ENCODE assay signal across 31 mouse cellular contexts in the genomic region with DNA sequence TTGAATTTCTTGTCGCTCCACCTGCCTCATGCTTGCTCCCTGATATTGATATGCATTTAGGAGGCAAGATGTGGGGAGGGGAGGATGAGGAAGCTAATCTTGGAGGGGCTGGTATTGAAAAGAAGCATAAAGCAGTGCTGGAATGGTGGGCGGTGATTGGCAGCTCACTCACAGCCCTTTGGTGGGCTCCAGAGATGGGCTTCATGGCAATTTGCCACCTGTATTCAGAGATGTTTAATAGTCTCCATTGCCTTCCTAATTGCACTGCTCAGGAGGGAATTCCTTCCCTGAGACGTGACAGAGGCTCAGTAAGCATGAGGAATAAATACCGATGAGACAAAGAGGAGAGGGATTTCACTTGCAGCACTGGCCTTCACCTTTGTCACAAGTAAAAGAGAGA.
DNase-seq lines count a peak whose midpoint lies in the region; ATAC-seq and TF ChIP-seq lines count a peak whose summit lies in the region.
"Had no signal": no experiment of that assay in that cellular context is flagged by ENCODE, and none has a peak within 500 bp of the region (broad histone marks: within the 10 kb centered on the region; RNA-seq: fewer than 3 reads in every experiment).

No protein-coding gene starts in this region.

- H3K4me1 ChIP-seq in midbrain, embryonic 12.5 days = peaks cover 5% of the 10 kb centered on the region; the same call in 1 of the 2 replicates
- H3K4me1 ChIP-seq in midbrain, embryonic 13.5 days (replicated peaks) = peaks cover 4% of the 10 kb centered on the region; the same call in 1 of the 2 replicates
- H3K4me1 ChIP-seq in forebrain, embryonic 11.5 days (replicated peaks; ENCODE audit: control insufficient read depth, insufficient read depth, low read length) = 0 out of 2 replicates have a peak, but pooled peaks cover 2% of the 10 kb centered on the region
- peaks cover 5% of the 10 kb centered on the region for H3K4me1 ChIP-seq in forebrain, embryonic 16.5 days (replicated peaks; ENCODE audit: control insufficient read depth, insufficient read depth, low read length)
- H3K4me1 ChIP-seq: embryonic facial prominence, embryonic 13.5 days; hindbrain, embryonic 15.5 days; intestine, embryonic 15.5 days had no signal

- no peak for TF ChIP-seq POLR2A in brain, embryonic 14.5 days (IDR thresholded peaks at IDR 0.05; ENCODE audit: borderline replicate concordance, extremely low read depth, insufficient read depth, insufficient read length, poor library complexity, severe bottlenecking)

- peak; percentile 38; the same call in 1 of the 2 replicates for ATAC-seq in midbrain, embryonic 12.5 days (ENCODE audit: low FRiP score, low read depth)
- ATAC-seq in midbrain, embryonic 13.5 days = no peak
- ATAC-seq in forebrain, embryonic 11.5 days (replicated peaks; ENCODE audit: low FRiP score) = 0 out of 2 replicates have a peak, but pooled peaks have one; percentile 53
- ATAC-seq in forebrain, embryonic 16.5 days = peak; percentile 67
- no peak for ATAC-seq in frontal cortex, adult (ENCODE audit: low TSS enrichment)
- ATAC-seq: CD4-positive, CD25-positive, alpha-beta regulatory T cell, adult 4 months; intestine, embryonic 15.5 days had no signal

- peak; percentile 90 for DNase-seq in brain, embryonic 14.5 days (ENCODE audit: low read depth)
- DNase-seq in forebrain, embryonic 11.5 days (ENCODE audit: low spot score) = no peak
- no peak for DNase-seq in ovary, postnatal 36 days (ENCODE audit: low spot score)
- DNase-seq: adrenal gland, postnatal 14 days; cerebellum, adult 11-12 months; cerebellum, adult 9-11 months; gastrocnemius, adult 2 months; gastrocnemius, postnatal 36 days; heart, adult 18-20 months; heart, postnatal 36 days; kidney, adult 2 months; kidney, postnatal 36 days; lung, postnatal 36 days; right cerebral cortex, postnatal 4 days; thymus, adult 2 months; thymus, postnatal 36 days had no signal

- 0 out of 2 replicates have a peak, but pooled peaks cover 5% of the 10 kb centered on the region for H3K9me3 ChIP-seq in midbrain, embryonic 12.5 days
- H3K9me3 ChIP-seq in midbrain, embryonic 13.5 days = peaks cover 3% of the 10 kb centered on the region; the same call in 1 of the 2 replicates
- H3K9me3 ChIP-seq in forebrain, embryonic 11.5 days (ENCODE audit: control insufficient read depth, low read length) = peaks cover 3% of the 10 kb centered on the region; the same call in 1 of the 2 replicates
- H3K9me3 ChIP-seq in forebrain, embryonic 16.5 days (ENCODE audit: control insufficient read depth, low read length) = no peaks in the 10 kb centered on the region
- H3K9me3 ChIP-seq: hindbrain, embryonic 15.5 days; intestine, embryonic 15.5 days had no signal

- no peak overlapping the region for H3K4me2 ChIP-seq in midbrain, embryonic 12.5 days (replicated peaks)
- no peak overlapping the region for H3K4me2 ChIP-seq in midbrain, embryonic 13.5 days (replicated peaks)
- H3K4me2 ChIP-seq in forebrain, embryonic 11.5 days (ENCODE audit: low read depth, low read length, severe bottlenecking) = no peak overlapping the region
- H3K4me2 ChIP-seq in forebrain, embryonic 16.5 days (ENCODE audit: low read length) = no peak overlapping the region
- H3K4me2 ChIP-seq: embryonic facial prominence, embryonic 13.5 days; heart, embryonic 11.5 days; hindbrain, embryonic 15.5 days; intestine, embryonic 15.5 days; limb, embryonic 12.5 days; liver, embryonic 11.5 days; midbrain, embryonic 11.5 days had no signal

- H3K36me3 ChIP-seq in midbrain, embryonic 12.5 days = no peaks in the 10 kb centered on the region
- H3K36me3 ChIP-seq in midbrain, embryonic 13.5 days = no peaks in the 10 kb centered on the region
- no peaks in the 10 kb centered on the region for H3K36me3 ChIP-seq in forebrain, embryonic 11.5 days (ENCODE audit: control insufficient read depth, insufficient read depth, low read length)
- no peaks in the 10 kb centered on the region for H3K36me3 ChIP-seq in forebrain, embryonic 16.5 days (ENCODE audit: control insufficient read depth, insufficient read depth)
- H3K36me3 ChIP-seq: embryonic facial prominence, embryonic 13.5 days; hindbrain, embryonic 15.5 days; intestine, embryonic 15.5 days; limb, embryonic 12.5 days had no signal

- no peaks in the 10 kb centered on the region for H3K27me3 ChIP-seq in midbrain, embryonic 12.5 days
- H3K27me3 ChIP-seq in midbrain, embryonic 13.5 days = no peaks in the 10 kb centered on the region
- H3K27me3 ChIP-seq in forebrain, embryonic 11.5 days (ENCODE audit: control insufficient read depth, insufficient read depth, low read length) = no peaks in the 10 kb centered on the region
- H3K27me3 ChIP-seq in forebrain, embryonic 16.5 days (replicated peaks; ENCODE audit: control insufficient read depth, insufficient read depth, low read length) = no peaks in the 10 kb centered on the region
- H3K27me3 ChIP-seq: embryonic facial prominence, embryonic 13.5 days; hindbrain, embryonic 15.5 days; intestine, embryonic 15.5 days; limb, embryonic 12.5 days had no signal

- H3K9ac ChIP-seq in midbrain, embryonic 12.5 days (replicated peaks) = no peak overlapping the region
- no peak overlapping the region for H3K9ac ChIP-seq in midbrain, embryonic 13.5 days (replicated peaks)
- H3K9ac ChIP-seq in forebrain, embryonic 11.5 days (ENCODE audit: low read length) = no peak overlapping the region
- no peak overlapping the region for H3K9ac ChIP-seq in forebrain, embryonic 16.5 days (replicated peaks; ENCODE audit: low read depth, low read length)
- H3K9ac ChIP-seq: embryonic facial prominence, embryonic 13.5 days; hindbrain, embryonic 15.5 days; intestine, embryonic 15.5 days; limb, embryonic 12.5 days had no signal

- no peak overlapping the region for H3K27ac ChIP-seq in midbrain, embryonic 12.5 days (replicated peaks)
- H3K27ac ChIP-seq in midbrain, embryonic 13.5 days = no peak overlapping the region
- no peak overlapping the region for H3K27ac ChIP-seq in forebrain, embryonic 11.5 days (ENCODE audit: low read depth, low read length)
- H3K27ac ChIP-seq in forebrain, embryonic 16.5 days (ENCODE audit: low read length) = no peak overlapping the region
- H3K27ac ChIP-seq: embryonic facial prominence, embryonic 13.5 days; gastrocnemius, adult 2 months; hindbrain, embryonic 15.5 days; intestine, embryonic 15.5 days; layer of hippocampus, adult 2 months; left cerebral cortex, adult 2 months; limb, embryonic 12.5 days had no signal

- H3K4me3 ChIP-seq in midbrain, embryonic 12.5 days = no peak overlapping the region
- H3K4me3 ChIP-seq in midbrain, embryonic 13.5 days (replicated peaks) = no peak overlapping the region
- H3K4me3 ChIP-seq in forebrain, embryonic 11.5 days (ENCODE audit: low read depth, low read length) = no peak overlapping the region
- H3K4me3 ChIP-seq in forebrain, embryonic 16.5 days (replicated peaks; ENCODE audit: low read length) = no peak overlapping the region
- H3K4me3 ChIP-seq: embryonic facial prominence, embryonic 13.5 days; gastrocnemius, adult 2 months; hindbrain, embryonic 15.5 days; intestine, embryonic 15.5 days; layer of hippocampus, adult 2 months; left cerebral cortex, adult 2 months; limb, embryonic 12.5 days; myocyte had no signal

- WGBS in midbrain, embryonic 12.5 days = 72% methylated on average over 4 of the region's 4 CpGs
- WGBS in midbrain, embryonic 13.5 days = 57% methylated on average over 4 of the region's 4 CpGs
- 66% methylated on average over 4 of the region's 4 CpGs for WGBS in forebrain, embryonic 11.5 days
- 19% methylated on average over 4 of the region's 4 CpGs for WGBS in forebrain, embryonic 16.5 days

- TF ChIP-seq CTCF in brain, embryonic 14.5 days (IDR thresholded peaks at IDR 0.05; ENCODE audit: borderline replicate concordance, extremely low read depth, insufficient read depth, insufficient read length) = no peak

Comparison
In these comparisons a context has a peak if more than half of its experiments do, and no peak if none do; other contexts are left out.
1. ATAC-seq: peak in midbrain, embryonic 12.5 days (single experiment), forebrain, embryonic 11.5 days (single experiment) and forebrain, embryonic 16.5 days (single experiment); none in midbrain, embryonic 13.5 days (single experiment) and frontal cortex, adult (single experiment).